8 mouse cellular contexts compared by ENCODE assay signal in the genomic region with DNA sequence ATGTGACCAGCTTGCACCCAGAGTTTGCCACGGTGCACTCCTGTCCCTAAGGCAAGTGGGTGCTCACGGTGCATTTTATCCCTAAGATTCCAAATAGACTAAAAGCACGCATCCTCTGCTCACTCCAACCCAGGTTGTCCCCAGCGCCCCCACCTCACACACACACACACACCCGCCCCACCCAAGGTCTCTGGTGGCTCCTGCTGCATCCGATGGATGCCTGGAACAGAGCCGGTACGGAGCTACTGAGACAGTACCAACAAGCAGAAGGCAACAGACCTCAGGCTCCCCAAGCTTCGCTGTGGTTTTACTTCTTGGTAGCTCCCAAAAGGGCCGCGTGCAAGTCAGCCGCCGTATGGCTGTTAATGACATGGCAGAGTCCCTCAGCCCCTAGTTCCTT. TPM values are rescaled to one million over a fixed set of nuclear protein-coding genes. Genes with fewer than 3 reads are reported as not detected.
A peak's percentile ranks its signal among the peaks of the same experiment; 100 is the strongest.
DNase-seq lines count a peak whose midpoint lies in the region; ATAC-seq and TF ChIP-seq lines count a peak whose summit lies in the region.

No protein-coding gene starts in this region.

- WGBS in lung, postnatal 0 days: 19% methylated on average over 13 of the region's 13 CpGs
- WGBS in lung, adult 2 months: 16% methylated on average over 13 of the region's 13 CpGs
- WGBS in liver, embryonic 14.5 days (ENCODE audit: insufficient replicate concordance): 17% methylated on average over 13 of the region's 13 CpGs
- 11% methylated on average over 13 of the region's 13 CpGs for WGBS in stomach, embryonic 16.5 days

- no peak overlapping the region for H3K9ac ChIP-seq in lung, postnatal 0 days (replicated peaks; ENCODE audit: low read depth)
- H3K9ac ChIP-seq in liver, embryonic 14.5 days (replicated peaks): no peak overlapping the region
- H3K9ac ChIP-seq in stomach, embryonic 16.5 days (ENCODE audit: low read length): peak overlapping the region; percentile 56

- no peaks in the 10 kb centered on the region for H3K9me3 ChIP-seq in lung, postnatal 0 days (ENCODE audit: low read length)
- no peaks in the 10 kb centered on the region for H3K9me3 ChIP-seq in liver, embryonic 14.5 days (ENCODE audit: control insufficient read depth, low read length)
- H3K9me3 ChIP-seq in stomach, embryonic 16.5 days (replicated peaks; ENCODE audit: control insufficient read depth, low read length): no peaks in the 10 kb centered on the region

- ATAC-seq in lung, postnatal 0 days: no peak
- ATAC-seq in liver, embryonic 14.5 days (ENCODE audit: insufficient read depth): no peak
- ATAC-seq in stomach, embryonic 16.5 days (ENCODE audit: insufficient read depth, low FRiP score): no peak

- DNase-seq in embryo, embryonic 11 days: peak; percentile 37
- DNase-seq in embryo, embryonic 10 days (ENCODE audit: low spot score): no peak
- DNase-seq in lung, postnatal 0 days (ENCODE audit: low spot score): no peak
- DNase-seq in lung, adult 2 months: no peak
- no peak for DNase-seq in liver, embryonic 14.5 days (ENCODE audit: low read depth in 3 of 3, low spot score in 3 of 3)
- DNase-seq in left cerebral cortex, adult 8-10 months (ENCODE audit: low spot score in 2 of 2): no peak
- DNase-seq in left cerebral cortex, adult 9 months (ENCODE audit: low spot score in 2 of 2): no peak

- H3K4me2 ChIP-seq in lung, postnatal 0 days (replicated peaks; ENCODE audit: low read depth, low read length): peak overlapping the region; percentile 39
- peak overlapping the region; percentile 25 for H3K4me2 ChIP-seq in liver, embryonic 14.5 days (ENCODE audit: low read depth)
- peak overlapping the region; percentile 66 for H3K4me2 ChIP-seq in stomach, embryonic 16.5 days (ENCODE audit: low read depth, low read length)

- no peaks in the 10 kb centered on the region for H3K27me3 ChIP-seq in lung, postnatal 0 days (replicated peaks; ENCODE audit: insufficient read depth, low read length)
- no peaks in the 10 kb centered on the region for H3K27me3 ChIP-seq in liver, embryonic 14.5 days (ENCODE audit: control insufficient read depth, insufficient read depth, low read length)
- H3K27me3 ChIP-seq in stomach, embryonic 16.5 days (ENCODE audit: control insufficient read depth, insufficient read depth, low read length): peaks cover 4% of the 10 kb centered on the region; the same call in 1 of the 2 replicates

- no peak for TF ChIP-seq POLR2A in lung, adult 2 months (IDR thresholded peaks at IDR 0.05; ENCODE audit: borderline replicate concordance, extremely low read depth, low read depth, low read length)

- TF ChIP-seq CTCF in lung, postnatal 0 days (IDR thresholded peaks at IDR 0.05): no peak
- no peak for TF ChIP-seq CTCF in lung, adult 2 months (IDR thresholded peaks at IDR 0.05; ENCODE audit: insufficient read depth, low read length)
- no peak for TF ChIP-seq CTCF in liver, embryonic 14.5 days (IDR thresholded peaks at IDR 0.05; ENCODE audit: low read depth)

- H3K27ac ChIP-seq in lung, postnatal 0 days (ENCODE audit: low read length): no peak overlapping the region
- H3K27ac ChIP-seq in liver, embryonic 14.5 days: no peak overlapping the region
- no peak overlapping the region for H3K27ac ChIP-seq in stomach, embryonic 16.5 days (ENCODE audit: low read length)

- H3K4me1 ChIP-seq in lung, postnatal 0 days (ENCODE audit: insufficient read depth, low read depth, low read length): peaks cover 5% of the 10 kb centered on the region; the same call in 1 of the 2 replicates
- H3K4me1 ChIP-seq in lung, adult 2 months (ENCODE audit: control insufficient read depth, insufficient read depth, low read length): peaks cover 4% of the 10 kb centered on the region; the same call in 1 of the 2 replicates
- H3K4me1 ChIP-seq in liver, embryonic 14.5 days (replicated peaks; ENCODE audit: control insufficient read depth in 2 of 2, insufficient read depth in 2 of 2, low read length in 1 of 2): no peaks in the 10 kb centered on the region
- H3K4me1 ChIP-seq in stomach, embryonic 16.5 days (ENCODE audit: control insufficient read depth, insufficient read depth, low read length): peaks cover 12% of the 10 kb centered on the region

- H3K4me3 ChIP-seq in lung, postnatal 0 days (ENCODE audit: low read depth, low read length): peak overlapping the region; percentile 21; the same call in 1 of the 2 replicates
- no peak overlapping the region for H3K4me3 ChIP-seq in lung, adult 2 months (replicated peaks; ENCODE audit: extremely low read depth, low read depth, low read length)
- no peak overlapping the region for H3K4me3 ChIP-seq in liver, embryonic 14.5 days (ENCODE audit: insufficient read depth in 1 of 2, low read depth in 2 of 2, low read length in 2 of 2)
- H3K4me3 ChIP-seq in stomach, embryonic 16.5 days (replicated peaks; ENCODE audit: low read length): peak overlapping the region; percentile 38

- H3K36me3 ChIP-seq in lung, postnatal 0 days (ENCODE audit: insufficient read depth, low read length): peaks cover 2% of the 10 kb centered on the region; the same call in 1 of the 2 replicates
- H3K36me3 ChIP-seq in liver, embryonic 14.5 days (replicated peaks; ENCODE audit: control insufficient read depth, insufficient read depth, low read depth): no peaks in the 10 kb centered on the region
- 0 out of 2 replicates have a peak, but pooled peaks cover 6% of the 10 kb centered on the region for H3K36me3 ChIP-seq in stomach, embryonic 16.5 days (ENCODE audit: control insufficient read depth, insufficient read depth, low read length)

- TF ChIP-seq EP300 in lung, postnatal 0 days (IDR thresholded peaks at IDR 0.05): no peak
- no peak for TF ChIP-seq EP300 in liver, embryonic 14.5 days (IDR thresholded peaks at IDR 0.05; ENCODE audit: low read depth)

RNA-seq across cellular contexts. Expression of gene Hapln3, which starts 0.4 kb away (rescaled TPM):
- polyA plus RNA-seq in lung, postnatal 0 days (2015; fragmentation: Nextera tagmentation; extraction: Ambion mirVana): 0.17 TPM in 1 of 2 replicates, not detected in the other
- polyA plus RNA-seq in lung, adult 2 months (2012; rRNA removed): 0.22 and 1.8 TPM in 2 replicates
- 0.11 and 0.17 TPM in 2 replicates for polyA plus RNA-seq in liver, embryonic 14.5 days (2012; rRNA removed)
- 0.11 and 0.29 TPM in 2 replicates for polyA plus RNA-seq in liver, embryonic 14.5 days (2014; fragmentation: Nextera tagmentation; extraction: Ambion mirVana)
- 2.4 and 2.5 TPM in 2 replicates for polyA plus RNA-seq in stomach, embryonic 16.5 days (2015; fragmentation: Nextera tagmentation; extraction: Ambion mirVana)
- 1 to 10 TPM; 1.2 to 2.4 (median 1.9) TPM for total RNA-seq in left cerebral cortex, adult 8-10 months (2022)

RNA-seq across cellular contexts. Expression of gene Mfge8, which starts 18.5 kb away (rescaled TPM):
- polyA plus RNA-seq in lung, postnatal 0 days (2015; fragmentation: Nextera tagmentation; extraction: Ambion mirVana): 312 and 318 TPM in 2 replicates
- polyA plus RNA-seq in lung, adult 2 months (2012; rRNA removed): 404 and 429 TPM in 2 replicates
- 44.5 and 46.0 TPM in 2 replicates for polyA plus RNA-seq in liver, embryonic 14.5 days (2012; rRNA removed)
- polyA plus RNA-seq in liver, embryonic 14.5 days (2014; fragmentation: Nextera tagmentation; extraction: Ambion mirVana): 55.3 and 64.5 TPM in 2 replicates
- polyA plus RNA-seq in stomach, embryonic 16.5 days (2015; fragmentation: Nextera tagmentation; extraction: Ambion mirVana): 252 and 275 TPM in 2 replicates
- total RNA-seq in left cerebral cortex, adult 8-10 months (2022): 100 to 1,000 TPM; 183 to 219 (median 203) TPM

Comparison
In these comparisons a context has a peak if more than half of its experiments do, and no peak if none do; other contexts are left out.
1. H3K4me3 ChIP-seq: peak in lung, postnatal 0 days (single experiment) and stomach, embryonic 16.5 days (single experiment); none in lung, adult 2 months (single experiment) and liver, embryonic 14.5 days (0 of 2).
2. Peak in every context shown above with its lines, with median percentiles within 50 percentile points of each other: H3K4me2 ChIP-seq.